Comparison of ENCODE assay signal across 21 mouse cellular contexts in the genomic region with DNA sequence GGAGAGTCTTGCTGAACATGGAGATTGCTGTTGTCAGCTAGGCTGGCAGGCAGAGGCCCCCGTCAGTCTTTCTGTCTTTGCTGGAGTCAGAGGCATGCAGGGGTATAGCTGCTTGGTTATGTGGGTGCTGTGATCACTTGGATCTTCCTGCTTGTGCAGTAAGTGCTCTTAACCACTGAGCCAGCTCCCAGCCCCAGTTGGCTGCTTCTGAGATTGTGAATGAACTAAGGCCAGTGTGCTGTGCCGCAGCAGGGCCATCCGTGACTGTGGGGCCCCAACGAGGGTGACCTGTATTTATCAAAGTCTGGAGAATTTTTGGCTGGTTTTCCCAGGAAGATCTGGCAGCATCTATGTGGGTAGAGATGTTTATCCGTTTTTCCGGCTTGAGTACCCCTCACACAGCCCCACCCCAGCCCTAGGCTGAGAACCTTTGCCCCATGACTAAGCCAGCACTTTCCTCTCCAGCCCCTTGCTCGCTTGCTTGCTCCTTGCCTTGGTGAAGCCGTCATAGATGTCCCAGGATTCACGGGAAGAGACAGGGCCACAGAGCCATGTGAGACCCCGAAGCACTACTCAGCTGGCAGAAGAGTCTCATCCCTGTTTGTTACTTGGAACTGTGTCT. TPM values are rescaled to one million over a fixed set of nuclear protein-coding genes. Genes with fewer than 3 reads are reported as not detected.
"Had no signal": no experiment of that assay in that cellular context is flagged by ENCODE, and none has a peak within 500 bp of the region (broad histone marks: within the 10 kb centered on the region; RNA-seq: fewer than 3 reads in every experiment).

No protein-coding gene starts in this region.

- ATAC-seq: inflammation-experienced regulatory T-cells, adult 6 months; midbrain, embryonic 13.5 days had no signal

- H3K36me3 ChIP-seq: limb, embryonic 13.5 days; midbrain, embryonic 13.5 days; neural tube, embryonic 15.5 days had no signal

- DNase-seq: kidney, adult 8-10 months; kidney, postnatal 10 days; kidney, postnatal 4 days; left cerebral cortex, postnatal 4 days; lung, postnatal 10 days; right cerebral cortex, adult 18-20 months; right cerebral cortex, postnatal 25 days; thymus, adult 18-20 months; thymus, postnatal 14 days had no signal

- H3K9ac ChIP-seq: limb, embryonic 13.5 days; liver, embryonic 14.5 days; midbrain, embryonic 13.5 days; neural tube, embryonic 15.5 days had no signal

- H3K4me3 ChIP-seq: layer of hippocampus, adult 2 months; limb, embryonic 13.5 days; midbrain, embryonic 13.5 days; myocyte; neural tube, embryonic 15.5 days had no signal

- H3K27me3 ChIP-seq: limb, embryonic 13.5 days; midbrain, embryonic 13.5 days; neural tube, embryonic 15.5 days had no signal

- H3K4me2 ChIP-seq: limb, embryonic 13.5 days; midbrain, embryonic 13.5 days; neural tube, embryonic 15.5 days had no signal

- H3K4me1 ChIP-seq: limb, embryonic 13.5 days; midbrain, embryonic 13.5 days; neural tube, embryonic 15.5 days had no signal

- H3K27ac ChIP-seq: layer of hippocampus, adult 2 months; limb, embryonic 13.5 days; liver, embryonic 14.5 days; midbrain, embryonic 13.5 days; neural tube, embryonic 15.5 days had no signal

- H3K9me3 ChIP-seq: limb, embryonic 13.5 days; midbrain, embryonic 13.5 days; neural tube, embryonic 15.5 days had no signal

RNA-seq across cellular contexts. Expression of a gene that starts 24.5 kb away (rescaled TPM):
- total RNA-seq: megakaryocyte-erythroid progenitor cell, adult 5-6 weeks had no signal
- polyA plus RNA-seq: inflammation-experienced regulatory T-cells, adult 6 months had no signal

RNA-seq across cellular contexts. Expression of a gene that starts 32.5 kb away (rescaled TPM):
- total RNA-seq: layer of hippocampus, adult 2 months; layer of hippocampus, postnatal 10 days; left cerebral cortex, postnatal 4 days; liver, adult 2 months; megakaryocyte-erythroid progenitor cell, adult 5-6 weeks had no signal
- polyA plus RNA-seq: inflammation-experienced regulatory T-cells, adult 6 months; liver, adult 2 months; liver, embryonic 14.5 days; midbrain, embryonic 13.5 days; myocyte; neural tube, embryonic 11.5 days; neural tube, embryonic 15.5 days; small intestine, adult 2 months had no signal
